Comparison of ENCODE assay signal across 7 mouse cellular contexts in genomic region chr5:148812016-148812415, GRCm38 (mm10).
DNase-seq lines count a peak whose midpoint lies in the region; ATAC-seq and TF ChIP-seq lines count a peak whose summit lies in the region.

No protein-coding gene starts in this region.

- 14% methylated on average over 13 of the region's 13 CpGs for WGBS in liver, postnatal 0 days (ENCODE audit: insufficient replicate concordance)

- 0 out of 2 replicates have a peak, but pooled peaks cover 5% of the 10 kb centered on the region for H3K4me1 ChIP-seq in liver, postnatal 0 days (ENCODE audit: insufficient read depth)

- no peak overlapping the region for H3K9ac ChIP-seq in liver, postnatal 0 days (replicated peaks)

- H3K36me3 ChIP-seq in liver, postnatal 0 days (replicated peaks; ENCODE audit: insufficient read depth, low read length) = no peaks in the 10 kb centered on the region

- no peak for TF ChIP-seq EP300 in liver, postnatal 0 days (IDR thresholded peaks at IDR 0.05; ENCODE audit: low read depth)

- DNase-seq in MN1 (ENCODE audit: low spot score) = peak; percentile 83
- DNase-seq in cerebellum, adult 9-10 months = peak; percentile 49
- DNase-seq in gastrocnemius, adult 8-10 months (ENCODE audit: low spot score in 2 of 2) = peak; percentile 26 to 29
- peak; percentile 69 for DNase-seq in kidney, postnatal 14 days
- DNase-seq in liver, postnatal 0 days = peak; percentile 81
- DNase-seq in right cerebral cortex, adult 2 months (ENCODE audit: low spot score in 2 of 2) = peak; percentile 64 to 76

- H3K9me3 ChIP-seq in liver, postnatal 0 days (ENCODE audit: low read length) = peaks cover 4% of the 10 kb centered on the region; the same call in 1 of the 2 replicates

- peaks cover 3% of the 10 kb centered on the region; the same call in 1 of the 2 replicates for H3K27me3 ChIP-seq in liver, postnatal 0 days (ENCODE audit: insufficient read depth, low read length)

- peak; percentile 92 for TF ChIP-seq CTCF in liver, postnatal 0 days (IDR thresholded peaks at IDR 0.05; ENCODE audit: low read depth)

- ATAC-seq in CD4-positive, CD25-positive, alpha-beta regulatory T cell, adult 4 months = peak; percentile 81
- ATAC-seq in liver, postnatal 0 days = peak; percentile 38; the same call in 1 of the 2 replicates

- H3K27ac ChIP-seq in liver, postnatal 0 days (ENCODE audit: low read depth) = no peak overlapping the region

- no peak overlapping the region for H3K4me3 ChIP-seq in liver, postnatal 0 days (ENCODE audit: low read depth, low read length)

- H3K4me2 ChIP-seq in liver, postnatal 0 days (ENCODE audit: low read depth, low read length) = no peak overlapping the region

Comparison
In these comparisons a context has a peak if more than half of its experiments do, and no peak if none do; other contexts are left out.
1. DNase-seq: peak in every context shown above with its lines; median percentile 83 in MN1; 81 in liver, postnatal 0 days; 70 in right cerebral cortex, adult 2 months; 69 in kidney, postnatal 14 days; 49 in cerebellum, adult 9-10 months; 28 in gastrocnemius, adult 8-10 months.